Mouse (Mus musculus) forelimb bud, embryonic 11.5 days (tissue): ENCODE data around the gene Dock7.

Source experiments
- DNase-seq: peaks from one replicate; pipeline ENCODE4 v3.0.0-alpha.2; 2012; ENCODE audit warnings: low read depth, low spot score

Dock7 gene

GRCm38 (mm10) chr4:99120211-99121122, at the start of gene Dock7:
Gene Dock7, minus strand, starts transcription at chr4:99120915.
- peak; percentile 93 for DNase-seq

GRCm38 (mm10) chr4:99168869-99169268, 48.2 kb upstream of the Dock7 start:
- no peak for DNase-seq

- no peak for DNase-seq
These were observed 42.8 kb upstream of the Dock7 start for GRCm38 (mm10) chr4:99163547-99163946.

DNA sequence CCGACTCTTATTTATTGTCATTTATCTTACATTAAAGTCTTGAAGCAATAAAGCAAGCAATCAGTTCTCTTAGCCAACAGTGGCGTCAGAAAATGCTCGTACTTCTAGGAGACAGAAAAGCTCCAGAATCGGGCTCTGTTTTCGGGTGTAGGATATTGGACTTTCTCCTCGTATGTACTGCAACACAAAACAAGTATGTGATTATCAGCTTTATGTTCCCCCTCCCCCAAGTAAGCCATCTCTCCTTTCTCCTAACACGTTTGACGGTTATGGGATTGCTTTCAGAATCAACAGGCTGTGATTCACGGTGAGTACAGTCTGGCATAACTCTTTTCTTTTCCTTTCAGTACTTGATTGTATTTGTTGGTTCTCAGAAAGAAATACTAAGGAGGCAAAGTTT, 42.3 kb upstream of the Dock7 start:
- no peak for DNase-seq

DNA sequence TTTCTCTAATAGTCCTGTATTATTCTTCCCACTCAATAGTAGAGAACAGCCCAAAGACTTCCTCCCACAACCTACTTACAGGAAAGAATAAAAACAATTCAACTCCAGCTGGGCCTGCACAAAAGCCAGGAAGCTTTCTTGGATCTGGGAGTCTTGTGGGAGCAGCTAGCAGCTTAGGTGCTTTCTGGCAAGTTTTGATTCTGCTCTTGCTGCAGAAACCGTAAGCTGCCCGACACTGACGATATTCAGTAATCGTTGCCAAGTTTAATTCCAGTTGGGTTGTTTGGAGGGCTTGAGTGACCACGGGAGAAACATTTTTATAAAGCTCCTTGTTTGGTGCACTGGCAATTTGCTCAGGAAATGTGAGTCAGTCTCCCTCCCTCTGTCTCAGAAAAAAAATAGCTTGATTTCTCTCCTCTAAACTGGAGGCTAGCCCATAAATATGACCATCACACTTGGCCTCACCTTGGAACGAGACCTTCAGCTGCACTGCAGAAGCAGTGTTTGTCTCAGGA, 40.8 kb upstream of the Dock7 start:
- no peak for DNase-seq

- no peak for DNase-seq
These were observed 40.2 kb upstream of the Dock7 start for GRCm38 (mm10) chr4:99160899-99161298.

- no peak for DNase-seq
These were observed 39.7 kb upstream of the Dock7 start for GRCm38 (mm10) chr4:99160414-99160813.

GRCm38 (mm10) chr4:99158495-99158894, 37.8 kb upstream of the Dock7 start:
- DNase-seq = no peak

DNA sequence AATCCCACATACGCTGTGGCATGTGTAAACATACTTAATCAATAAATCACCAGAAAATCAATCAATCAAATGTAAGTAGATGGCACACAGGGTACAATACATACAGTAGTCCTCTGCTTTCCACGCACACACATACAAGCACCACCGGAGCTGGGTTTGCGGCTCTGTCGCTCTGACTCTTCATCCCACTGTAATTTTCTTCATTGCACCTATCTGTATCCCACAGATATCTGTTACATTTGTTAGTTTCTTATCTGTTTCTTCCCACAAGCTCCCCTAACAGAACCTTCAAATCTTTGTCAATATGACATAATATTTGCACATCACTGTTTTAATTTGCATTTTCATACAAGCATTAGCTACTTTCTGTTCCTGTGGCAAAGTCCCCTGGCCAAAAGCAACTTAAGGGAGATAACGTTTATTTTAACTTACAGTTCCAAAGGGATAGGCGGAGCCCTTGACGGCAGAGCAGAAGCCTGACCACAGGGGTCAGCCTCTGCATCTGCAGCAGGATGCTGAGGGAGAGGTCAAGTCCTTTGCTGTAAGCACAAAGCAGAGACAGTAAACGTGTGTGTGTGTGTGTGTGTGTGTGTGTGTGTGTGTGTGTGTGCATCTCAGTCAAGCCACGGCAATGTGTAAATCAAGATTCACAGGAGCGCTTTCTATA, 36.1 kb upstream of the Dock7 start:
- DNase-seq = no peak

DNA sequence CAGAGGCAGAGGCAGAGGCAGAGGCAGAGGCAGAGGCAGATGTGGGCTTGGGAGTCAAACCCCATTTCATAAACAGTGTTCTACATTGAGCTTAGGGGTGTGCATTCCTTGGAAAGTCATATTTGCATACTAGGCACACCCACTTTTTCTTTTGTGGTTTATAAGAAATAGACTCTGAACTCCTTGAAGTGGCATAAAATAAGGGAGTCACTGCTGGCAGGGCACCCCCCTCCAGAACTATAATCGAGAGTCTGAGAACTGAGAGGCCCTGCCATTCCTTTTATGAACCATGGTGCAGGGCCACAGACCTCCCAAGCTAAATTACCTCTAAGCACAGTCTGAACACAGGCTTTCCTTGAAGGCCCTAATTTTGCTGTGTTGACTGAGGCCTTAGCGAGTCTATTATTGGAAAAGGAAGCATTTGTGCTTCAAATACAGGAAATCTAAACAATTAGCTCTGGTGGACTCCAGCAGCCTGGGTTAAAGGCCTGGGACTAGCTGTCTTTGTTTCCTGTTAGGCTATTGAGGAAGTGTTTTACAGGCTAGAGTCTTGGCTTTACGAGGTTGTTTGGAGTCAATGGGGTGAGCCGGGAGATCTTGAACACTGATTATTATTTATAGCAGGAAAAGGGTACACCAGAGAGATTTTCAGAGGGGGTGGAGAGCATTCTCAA, 31.3 kb upstream of the Dock7 start:
- DNase-seq = peak; percentile 66

DNA sequence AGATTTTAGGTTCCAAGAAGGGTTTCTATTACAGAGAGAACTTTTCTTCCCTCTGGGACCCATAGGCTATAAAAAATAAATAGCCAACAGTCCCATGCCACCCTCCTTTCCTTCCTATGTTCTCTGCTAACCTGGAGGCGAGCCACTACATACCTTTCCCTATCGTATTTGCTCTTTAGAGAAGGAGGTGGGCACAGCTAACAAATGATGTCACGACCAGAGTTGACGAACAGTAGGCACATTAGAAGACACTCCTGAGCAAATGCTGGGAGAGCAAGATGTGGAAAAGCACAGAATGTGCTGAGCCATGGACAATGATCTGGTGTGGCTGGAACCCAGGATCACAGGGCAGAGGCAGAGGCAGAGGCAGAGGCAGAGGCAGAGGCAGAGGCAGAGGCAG, 30.7 kb upstream of the Dock7 start:
- no peak for DNase-seq

DNA sequence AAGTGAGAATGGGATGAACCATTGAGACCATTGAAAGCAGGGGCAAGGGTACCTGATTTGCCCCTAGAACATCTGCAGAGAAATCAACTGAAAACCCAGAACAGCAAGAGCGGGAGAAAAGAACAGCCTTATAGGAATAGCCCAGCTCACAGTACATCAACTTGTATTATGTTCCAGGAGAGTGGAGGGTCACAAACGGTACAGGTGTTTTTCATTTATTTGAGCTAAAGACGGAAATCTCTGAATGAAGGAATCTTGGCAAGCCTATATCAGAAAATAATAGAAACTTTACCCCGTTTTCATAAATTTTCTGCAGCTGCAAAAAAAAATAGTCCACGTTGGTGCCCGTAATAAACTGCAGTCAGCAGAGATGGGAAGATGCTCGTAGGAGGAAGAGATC, 22.6 kb upstream of the Dock7 start:
- no peak for DNase-seq

DNA sequence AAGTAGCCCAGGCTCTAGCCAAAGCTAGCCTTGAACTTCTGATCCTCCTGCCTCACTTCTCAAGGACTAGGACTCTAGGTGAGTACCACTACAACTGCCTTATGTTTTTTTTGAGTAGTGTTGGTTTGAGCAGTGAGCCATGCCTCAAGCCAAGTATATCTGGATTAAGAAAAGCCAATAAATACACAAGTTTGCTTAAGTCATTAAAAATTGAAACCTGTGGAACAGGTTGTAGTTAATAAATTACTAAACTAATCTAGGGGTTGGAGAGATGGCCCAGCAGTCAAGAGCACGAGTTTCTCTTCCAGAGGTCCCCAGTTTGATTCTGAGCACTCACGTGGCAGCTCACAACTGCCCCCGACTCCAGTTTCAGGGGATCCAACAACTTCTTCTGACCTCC, 20.9 kb upstream of the Dock7 start:
- no peak for DNase-seq

- DNase-seq = no peak
These were observed 20.5 kb upstream of the Dock7 start for GRCm38 (mm10) chr4:99141171-99141570.

GRCm38 (mm10) chr4:99137986-99138641, 17.4 kb upstream of the Dock7 start:
- no peak for DNase-seq

- no peak for DNase-seq
These were observed 13.8 kb upstream of the Dock7 start for GRCm38 (mm10) chr4:99134522-99134921.

DNA sequence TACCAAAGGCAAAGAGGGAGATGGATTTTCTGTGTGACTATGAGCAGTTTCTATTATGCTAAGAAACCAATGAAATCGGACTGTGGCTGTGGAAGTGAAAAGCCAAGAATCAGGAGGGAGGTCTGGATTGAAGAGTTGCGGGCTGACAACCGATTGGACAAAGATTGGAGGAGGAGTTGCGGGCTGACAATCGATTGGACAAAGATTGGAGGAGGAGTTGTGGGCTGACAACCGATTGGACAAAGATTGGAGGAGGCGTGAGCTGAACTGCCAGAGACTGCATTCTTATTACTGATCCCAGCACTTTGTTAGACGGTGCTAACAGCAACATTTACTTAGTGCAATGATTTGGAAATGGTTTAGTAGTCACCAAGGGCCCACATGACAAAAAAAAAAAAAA, 12.6 kb upstream of the Dock7 start:
- DNase-seq = no peak

DNA sequence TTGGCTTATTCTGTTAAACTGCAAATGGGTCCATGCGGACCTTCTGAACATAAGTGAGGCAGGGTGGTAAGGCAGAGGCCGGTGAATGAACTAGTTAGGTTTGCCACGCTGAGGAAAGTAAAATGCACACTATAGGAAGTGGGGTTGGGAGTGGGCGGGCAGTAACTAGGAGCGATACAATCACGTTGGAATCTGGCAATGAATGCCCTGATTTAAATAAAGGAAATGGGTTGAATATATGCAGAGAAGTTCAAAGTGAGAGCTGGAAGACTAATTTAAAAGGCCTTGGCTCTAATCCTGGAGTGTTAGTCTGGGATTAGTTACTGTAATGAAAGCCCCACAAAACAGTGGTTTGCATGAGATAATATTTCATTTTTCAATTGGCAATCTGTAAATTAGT, 12.0 kb upstream of the Dock7 start:
- no peak for DNase-seq

DNA sequence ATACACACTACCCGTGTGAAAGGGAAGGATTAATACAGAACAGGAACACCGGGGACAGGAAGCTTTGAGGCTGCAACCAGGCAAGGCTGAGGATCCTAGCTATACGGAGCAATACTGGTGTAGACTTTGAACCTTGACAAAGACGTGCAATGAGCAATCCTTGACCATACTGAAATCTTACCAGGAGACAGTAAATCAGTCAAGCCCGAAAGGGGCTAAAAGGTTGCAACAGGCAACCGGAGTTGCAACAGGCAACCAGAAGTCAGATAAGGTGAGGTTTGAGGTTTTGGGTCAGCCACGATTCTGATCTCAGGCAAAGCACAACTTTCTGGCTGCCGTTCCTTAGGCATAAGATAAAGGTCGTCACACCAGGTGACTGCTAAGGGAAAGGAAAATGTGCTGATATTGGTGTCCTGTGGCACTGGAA, 10.5 kb upstream of the Dock7 start:
- DNase-seq = no peak

- no peak for DNase-seq
These were observed 2.8 kb upstream of the Dock7 start for GRCm38 (mm10) chr4:99123546-99123945.

DNA sequence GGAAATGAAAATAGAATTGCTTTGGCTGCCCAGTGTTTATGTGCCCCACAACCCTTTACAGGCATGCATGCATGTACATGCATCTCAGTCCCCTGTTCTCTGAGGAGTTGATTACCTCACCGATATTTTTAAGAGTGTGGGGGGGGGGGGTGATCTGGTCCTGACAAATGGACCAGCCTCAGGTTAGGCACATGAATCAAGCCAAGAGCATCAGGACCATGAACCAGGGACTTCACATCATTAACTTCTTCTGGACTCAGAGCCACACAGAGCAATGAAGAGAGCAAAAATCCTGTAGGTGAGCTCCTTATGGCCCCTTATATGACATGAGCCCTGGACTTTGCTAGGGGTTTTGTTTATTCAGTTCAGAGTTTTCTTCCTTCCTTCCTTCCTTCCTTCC, 2.1 kb upstream of the Dock7 start:
- no peak for DNase-seq

DNA sequence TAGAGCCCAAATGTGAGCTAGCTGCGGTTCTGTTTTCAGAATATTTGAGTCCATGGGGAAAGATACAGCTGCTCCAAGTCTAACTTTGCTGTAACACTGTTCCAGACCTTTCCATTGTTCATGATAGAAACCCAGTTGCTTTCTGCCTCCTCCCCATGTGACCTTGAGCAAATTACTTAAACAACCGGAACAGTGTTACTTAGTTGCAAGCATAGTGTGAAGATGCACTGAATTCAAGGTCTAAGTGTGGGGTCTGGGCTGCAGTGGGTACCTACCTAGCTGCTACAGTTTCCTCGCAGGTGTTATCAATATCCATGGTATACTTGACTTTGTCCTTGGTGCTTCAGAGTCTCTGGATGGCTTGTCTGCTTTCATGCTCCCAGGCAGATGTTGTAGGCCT, 1.3 kb upstream of the Dock7 start:
- no peak for DNase-seq
